Mouse (Mus musculus) embryonic facial prominence, embryonic 11.5 days (tissue): ENCODE results near the gene Kcnh8. TPM values are rescaled to one million over a fixed set of nuclear protein-coding genes. Genes with fewer than 3 reads are reported as not detected.

Experiments used
- ATAC-seq: fragments of 200-750 bp; cut with Nextera tagmentation; replicated peaks from 2 replicates; pipeline ENCODE4 v1.8.0; 2017; ENCODE audit warnings: low read depth; ENCODE audit not compliant: insufficient number of reproducible peaks, low FRiP score, low TSS enrichment
- DNase-seq: peaks from one replicate; pipeline ENCODE4 v3.0.0-alpha.2; 2015; ENCODE audit warnings: low spot score
- H3K27ac ChIP-seq: fragments of 300-500 bp; sonication (generic); replicated peaks from 2 replicates; pipeline ENCODE4 v1.5.1; 2014; ENCODE audit warnings: mild to moderate bottlenecking, low read depth, low read length, control low read depth
- H3K27me3 ChIP-seq: fragments of 300-500 bp; sonication (generic); 2 replicates; pipeline ENCODE4 v1.6.1; 2014; ENCODE audit warnings: mild to moderate bottlenecking, low read length, moderate library complexity, mixed read lengths; ENCODE audit not compliant: control insufficient read depth, insufficient read depth
- H3K36me3 ChIP-seq: fragments of 300-500 bp; sonication (generic); replicated peaks from 2 replicates; pipeline ENCODE4 v1.6.1; 2014; ENCODE audit warnings: low read depth, mild to moderate bottlenecking, low read length, moderate library complexity, mixed read lengths; ENCODE audit not compliant: control insufficient read depth, insufficient read depth
- H3K4me1 ChIP-seq: fragments of 300-500 bp; sonication (generic); 2 replicates; pipeline ENCODE4 v1.6.1; 2014; ENCODE audit warnings: low read length, mixed read lengths; ENCODE audit not compliant: control insufficient read depth, insufficient read depth
- H3K4me2 ChIP-seq: fragments of 300-500 bp; sonication (generic); 2 replicates; pipeline ENCODE4 v1.6.1; 2014; ENCODE audit warnings: low read depth, mild to moderate bottlenecking, control low read depth, low read length, moderate library complexity
- H3K4me3 ChIP-seq: fragments of 300-500 bp; sonication (generic); 2 replicates; pipeline ENCODE4 v1.5.1; 2014; ENCODE audit warnings: low read depth, low read length, control low read depth
- H3K9ac ChIP-seq: fragments of 300-500 bp; sonication (generic); replicated peaks from 2 replicates; pipeline ENCODE4 v1.6.1; 2014; ENCODE audit warnings: mild to moderate bottlenecking, control low read depth, low read length
- H3K9me3 ChIP-seq: fragments of 300-500 bp; sonication (generic); replicated peaks from 2 replicates; pipeline ENCODE4 v1.6.1; 2016; ENCODE audit warnings: mild to moderate bottlenecking, low read length, inconsistent platforms, mixed read lengths; ENCODE audit not compliant: control insufficient read depth
- WGBS: fragments of 180-500 bp; shearing (Covaris S2); extraction: QIAGEN DNeasy Blood & Tissue Kit; methylation state at CpG from one replicate; pipeline ENCODE4 v1.1.7; 2014; 5-methylcytosine and 5-hydroxymethylcytosine counted together
- polyA plus RNA-seq: library from polyadenylated mRNA; unstranded; fragments of >200 nt; fragmentation: Nextera tagmentation; extraction: Ambion mirVana; gene quantifications from 2 replicates; pipeline ENCODE4 v1.2.1, GENCODE M21; 2014

The Kcnh8 gene
- polyA plus RNA-seq, 1 experiment from 2014 or later = 0.88 TPM

DNA sequence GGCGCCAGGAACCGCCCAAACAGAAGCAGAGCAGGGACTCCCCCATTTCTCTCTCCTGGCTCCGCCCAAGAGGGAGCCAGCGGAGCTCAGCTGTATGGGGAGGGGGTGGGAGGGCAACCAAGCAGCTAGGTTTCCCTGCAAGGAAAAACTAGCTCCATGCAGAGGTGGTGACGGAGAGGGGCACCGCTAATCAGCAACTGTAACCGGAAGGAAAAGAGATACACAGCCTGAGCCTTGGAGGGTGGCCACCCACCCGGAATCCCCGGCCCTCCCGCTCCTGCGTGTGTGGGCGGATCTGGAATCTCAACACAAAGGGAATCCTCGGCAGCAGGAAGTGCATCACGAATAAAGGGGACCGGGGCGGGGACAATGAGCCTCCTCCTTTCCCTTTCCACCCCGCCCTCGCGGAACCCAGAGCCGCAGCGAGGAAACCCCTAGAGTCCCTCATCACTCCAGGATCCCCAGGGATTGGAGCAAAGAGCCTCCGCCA, 1.6 kb upstream of the Kcnh8 start:
- Histone ChIP-seq H3K27ac (no peak overlapping the region), H3K4me2 (peak overlapping the region; percentile 60), H3K36me3 (no peaks in the 10 kb centered on the region), H3K27me3 (peaks cover 16% of the 10 kb centered on the region), H3K9ac (peak overlapping the region; percentile 14), H3K9me3 (no peaks in the 10 kb centered on the region), H3K4me3 (peak overlapping the region; percentile 39), H3K4me1 (peaks cover 2% of the 10 kb centered on the region; the same call in 1 of the 2 replicates)
- peak; percentile 75 for DNase-seq
- WGBS = 0% methylated on average over 21 of the region's 22 CpGs
- ATAC-seq = peak; percentile 91

DNA sequence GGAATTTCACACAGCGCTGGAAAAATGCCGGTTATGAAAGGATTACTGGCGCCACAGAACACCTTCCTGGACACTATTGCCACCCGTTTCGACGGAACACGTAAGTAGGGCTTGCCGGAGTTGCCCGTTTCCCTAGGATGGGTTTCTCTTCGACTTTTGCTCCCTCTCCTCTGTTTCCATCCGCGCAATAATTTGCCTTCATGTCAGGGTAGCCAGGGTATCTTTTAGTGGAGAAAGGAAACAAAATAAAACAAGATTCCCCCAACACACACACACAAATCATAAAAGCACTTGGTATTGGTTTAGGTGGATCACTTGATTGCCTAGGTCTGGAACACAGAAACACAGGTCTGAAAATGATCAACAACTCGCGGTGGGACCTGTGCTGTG, 267 bp downstream of the Kcnh8 start:
- 1% methylated on average over 14 of the region's 14 CpGs for WGBS
- Histone ChIP-seq H3K9ac (no peak overlapping the region; the same call in 1 of the 2 replicates), H3K27me3 (peaks cover 16% of the 10 kb centered on the region), H3K36me3 (no peaks in the 10 kb centered on the region), H3K4me1 (peaks cover 2% of the 10 kb centered on the region; the same call in 1 of the 2 replicates), H3K4me3 (peak overlapping the region; percentile 39), H3K4me2 (peak overlapping the region; percentile 57), H3K27ac (no peak overlapping the region), H3K9me3 (no peaks in the 10 kb centered on the region)
- DNase-seq (no peak), ATAC-seq (no peak)

DNA sequence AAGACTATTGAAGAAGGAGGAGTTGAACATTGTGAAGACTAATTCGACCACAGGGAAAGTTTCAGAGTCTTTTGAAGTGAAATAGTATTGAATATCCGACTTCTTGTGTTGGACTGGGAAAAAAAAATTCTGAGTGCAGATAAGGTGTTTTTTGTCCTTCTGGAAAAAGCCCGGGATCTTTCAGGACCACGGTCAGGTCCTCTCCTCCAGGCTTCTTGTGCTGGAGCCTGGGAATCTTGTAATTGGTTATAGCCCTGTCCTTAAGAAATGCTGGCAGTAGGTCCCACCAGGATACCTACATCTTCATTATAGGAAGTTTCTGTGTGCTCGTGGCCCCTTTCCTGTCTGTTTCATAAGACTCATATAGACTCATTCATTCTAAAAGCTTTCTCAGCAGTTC, 902 bp downstream of the Kcnh8 start:
- DNase-seq (peak; percentile 71), ATAC-seq (no peak)
- 6% methylated on average over 5 of the region's 5 CpGs for WGBS
- no peaks in the 10 kb centered on the region for H3K9me3 ChIP-seq
- H3K36me3 ChIP-seq = no peaks in the 10 kb centered on the region
- no peak overlapping the region for H3K9ac ChIP-seq
- no peak overlapping the region for H3K4me2 ChIP-seq
- H3K4me3 ChIP-seq = no peak overlapping the region
- H3K27me3 ChIP-seq = peaks cover 16% of the 10 kb centered on the region
- H3K27ac ChIP-seq = no peak overlapping the region
- H3K4me1 ChIP-seq = peaks cover 2% of the 10 kb centered on the region; the same call in 1 of the 2 replicates

DNA sequence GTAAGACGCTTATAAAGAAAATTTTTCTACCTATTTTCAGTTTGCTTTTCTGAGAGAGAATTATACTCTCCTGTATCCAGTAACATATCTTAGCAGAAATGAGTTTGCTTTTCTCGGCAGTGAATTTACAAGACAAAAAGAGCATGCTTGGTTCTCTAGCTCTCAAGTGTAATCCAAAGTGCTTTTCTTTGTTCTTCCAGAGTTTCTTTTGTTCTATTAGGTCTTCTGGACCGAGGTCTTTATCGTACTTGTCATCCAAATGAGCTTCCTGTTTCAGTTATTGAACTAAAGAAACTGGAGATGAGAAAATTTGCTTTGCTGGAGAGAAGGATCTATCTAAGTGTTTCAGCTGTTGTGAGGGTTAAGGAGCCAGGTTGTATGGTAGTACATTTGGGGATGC, 8.9 kb downstream of the Kcnh8 start:
- DNase-seq (no peak), ATAC-seq (no peak)
- H3K4me3 ChIP-seq = no peak overlapping the region
- no peaks in the 10 kb centered on the region for H3K4me1 ChIP-seq
- WGBS = 68% methylated on average over 4 of the region's 4 CpGs
- H3K36me3 ChIP-seq = no peaks in the 10 kb centered on the region
- no peak overlapping the region for H3K4me2 ChIP-seq
- H3K27me3 ChIP-seq = no peaks in the 10 kb centered on the region
- H3K9ac ChIP-seq = no peak overlapping the region
- no peaks in the 10 kb centered on the region for H3K9me3 ChIP-seq
- H3K27ac ChIP-seq = no peak overlapping the region

DNA sequence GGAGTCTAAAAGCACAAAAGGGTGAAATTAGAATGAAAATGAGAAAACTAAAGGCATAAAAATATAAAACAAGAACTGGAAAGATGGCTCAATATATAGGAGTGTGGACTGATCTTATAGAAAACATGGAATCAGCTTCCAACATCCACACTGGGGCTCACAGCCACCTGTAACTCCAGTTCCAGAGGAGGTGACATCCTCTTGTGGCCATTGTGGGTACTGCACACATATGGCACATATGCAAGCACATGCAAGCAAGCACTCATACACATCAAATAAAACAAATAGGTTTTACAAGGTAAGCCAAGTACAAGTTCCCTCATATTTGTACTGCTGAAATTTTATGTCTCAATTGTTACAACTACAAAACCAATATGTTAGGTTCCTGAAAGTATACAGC, 46.7 kb downstream of the Kcnh8 start:
- H3K27ac ChIP-seq = no peak overlapping the region
- DNase-seq (peak; percentile 13), ATAC-seq (no peak)
- H3K4me2 ChIP-seq = no peak overlapping the region
- H3K36me3 ChIP-seq = no peaks in the 10 kb centered on the region
- no peaks in the 10 kb centered on the region for H3K9me3 ChIP-seq
- no peak overlapping the region for H3K9ac ChIP-seq
- no peak overlapping the region for H3K4me3 ChIP-seq
- no peaks in the 10 kb centered on the region for H3K4me1 ChIP-seq
- H3K27me3 ChIP-seq = no peaks in the 10 kb centered on the region

DNA sequence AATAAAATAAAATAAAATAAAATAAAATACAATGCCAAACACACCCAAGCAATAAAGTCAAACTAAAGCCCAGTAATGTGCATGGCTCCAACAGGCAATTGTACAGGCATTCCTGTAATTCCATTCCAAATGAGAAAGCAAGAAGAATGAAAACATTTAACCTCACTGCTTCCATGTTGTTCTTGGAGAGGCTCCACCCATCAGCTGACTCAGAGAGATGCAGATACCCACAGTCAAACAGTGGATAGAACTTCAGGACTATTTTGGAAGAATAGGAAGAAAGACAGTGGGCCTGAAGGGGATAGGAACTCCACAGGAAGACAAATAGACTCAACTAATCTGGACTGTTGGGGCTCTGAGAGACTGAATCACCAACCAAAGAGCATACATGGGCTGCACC, 89.5 kb downstream of the Kcnh8 start:
- DNase-seq (no peak), ATAC-seq (no peak)
- Histone ChIP-seq H3K4me3 (no peak overlapping the region), H3K9me3 (no peaks in the 10 kb centered on the region), H3K4me1 (no peaks in the 10 kb centered on the region), H3K4me2 (no peak overlapping the region), H3K27ac (no peak overlapping the region), H3K36me3 (no peaks in the 10 kb centered on the region), H3K9ac (no peak overlapping the region), H3K27me3 (no peaks in the 10 kb centered on the region)

DNA sequence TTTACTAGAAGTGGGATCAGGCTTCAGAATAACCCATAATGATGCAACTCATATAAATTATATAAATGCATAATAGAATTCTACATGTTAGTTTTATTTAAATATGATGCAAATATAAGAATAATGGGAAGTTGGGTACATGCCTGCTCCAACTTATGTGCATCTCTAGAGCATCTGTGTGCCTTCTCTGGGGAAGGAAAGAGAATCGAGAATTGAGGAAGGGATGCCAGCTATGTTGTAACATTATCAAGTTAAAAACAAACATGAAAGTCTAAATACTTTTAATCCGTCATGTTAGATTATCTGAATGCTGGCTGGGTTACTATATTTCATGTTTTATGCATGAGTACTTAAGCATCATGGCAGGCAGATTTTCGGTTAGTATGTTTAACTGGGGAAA, 99.4 kb downstream of the Kcnh8 start:
- ATAC-seq = no peak
- Histone ChIP-seq H3K9ac (no peak overlapping the region), H3K27ac (no peak overlapping the region), H3K9me3 (no peaks in the 10 kb centered on the region), H3K4me2 (no peak overlapping the region), H3K4me3 (no peak overlapping the region), H3K4me1 (no peaks in the 10 kb centered on the region), H3K36me3 (no peaks in the 10 kb centered on the region), H3K27me3 (no peaks in the 10 kb centered on the region)
- no peak for DNase-seq
- 77% methylated on average over 3 of the region's 3 CpGs for WGBS

DNA sequence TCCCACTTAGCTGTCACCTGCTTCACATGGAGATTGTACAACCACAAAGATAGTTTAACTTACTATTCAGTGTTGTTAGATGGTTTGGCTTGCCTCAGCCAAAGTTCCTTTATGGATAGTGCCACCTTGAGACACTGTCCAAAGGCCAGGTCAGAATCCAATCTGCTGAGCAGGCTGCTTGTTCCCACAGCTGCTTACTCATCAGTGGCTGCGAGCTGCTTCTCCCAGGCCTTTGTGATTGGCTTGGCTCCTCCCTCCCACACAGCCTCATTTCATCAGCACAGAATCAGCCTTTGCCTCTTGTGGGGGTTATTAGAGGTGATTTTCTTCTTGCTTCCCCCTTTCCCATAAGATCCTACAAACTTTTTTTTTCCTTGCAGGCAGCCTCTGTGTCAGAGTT, 109.8 kb downstream of the Kcnh8 start:
- H3K4me3 ChIP-seq = no peak overlapping the region
- H3K4me1 ChIP-seq = no peaks in the 10 kb centered on the region
- DNase-seq (no peak), ATAC-seq (no peak)
- no peak overlapping the region for H3K9ac ChIP-seq
- no peak overlapping the region for H3K4me2 ChIP-seq
- no peaks in the 10 kb centered on the region for H3K27me3 ChIP-seq
- no peaks in the 10 kb centered on the region for H3K9me3 ChIP-seq
- 14% methylated on average over 1 of the region's 1 CpGs for WGBS
- no peak overlapping the region for H3K27ac ChIP-seq
- no peaks in the 10 kb centered on the region for H3K36me3 ChIP-seq
